Mouse (Mus musculus) lung, embryonic 14.5 days (tissue): ENCODE measurements at regions not wholly inside any gene's neighbourhood (a gene's known extent, or its start where the extent isn't known, plus 50 kb on each side); places are given as distances from the start of the nearest gene placed in this dataset.

Source experiments
- ATAC-seq: fragments of 200-750 bp; cut with Nextera tagmentation; 2 replicates; pipeline ENCODE4 v1.8.0; 2017; ENCODE audit warnings: mild to moderate bottlenecking, moderate TSS enrichment, moderate library complexity; ENCODE audit not compliant: insufficient read depth
- DNase-seq: peaks from one replicate; pipeline ENCODE4 v3.0.0-alpha.2; 2015
- H3K27ac ChIP-seq: fragments of 300-500 bp; sonication (generic); 2 replicates; pipeline ENCODE4 v1.5.1; 2014; ENCODE audit warnings: low read depth, mild to moderate bottlenecking, moderate library complexity
- H3K27me3 ChIP-seq: fragments of 300-500 bp; sonication (generic); 2 replicates; pipeline ENCODE4 v1.6.1; 2014; ENCODE audit warnings: low read length, control low read depth; ENCODE audit not compliant: insufficient read depth
- H3K36me3 ChIP-seq: fragments of 300-500 bp; sonication (generic); 2 replicates; pipeline ENCODE4 v1.6.1; 2014; ENCODE audit warnings: control low read depth; ENCODE audit not compliant: insufficient read depth
- H3K4me1 ChIP-seq: fragments of 300-500 bp; sonication (generic); 2 replicates; pipeline ENCODE4 v1.6.1; 2014; ENCODE audit warnings: antibody characterized with exemption, control low read depth; ENCODE audit not compliant: insufficient read depth
- H3K4me2 ChIP-seq: fragments of 300-500 bp; sonication (generic); 2 replicates; pipeline ENCODE4 v1.6.1; 2014; ENCODE audit warnings: mild to moderate bottlenecking
- H3K4me3 ChIP-seq: fragments of 300-500 bp; sonication (generic); 2 replicates; pipeline ENCODE4 v1.5.1; 2014; ENCODE audit warnings: low read depth, low read length
- H3K9ac ChIP-seq: fragments of 300-500 bp; sonication (generic); 2 replicates; pipeline ENCODE4 v1.6.1; 2014
- H3K9me3 ChIP-seq: fragments of 300-500 bp; sonication (generic); 2 replicates; pipeline ENCODE4 v1.6.1; 2016; ENCODE audit warnings: low read depth, low read length, control low read depth
- CTCF ChIP-seq: IDR thresholded peaks from 2 replicates; pipeline ENCODE4 v1.5.1; 2016; ENCODE audit warnings: antibody characterized with exemption, low read depth
- WGBS: fragments of 180-500 bp; shearing (Covaris S2); extraction: QIAGEN DNeasy Blood & Tissue Kit; methylation state at CpG from one replicate; pipeline ENCODE4 v1.1.7; 2014; 5-methylcytosine and 5-hydroxymethylcytosine counted together

GRCm38 (mm10) chr13:3726331-3726781 lies 77.8 kb downstream of the Calml3 start:
- peak; percentile 59 for ATAC-seq
- DNase-seq: no peak
- 0 out of 2 replicates have a peak, but pooled peaks cover 6% of the 10 kb centered on the region for H3K4me1 ChIP-seq
- no peak for TF ChIP-seq CTCF
- no peak overlapping the region for H3K4me2 ChIP-seq
- no peak overlapping the region; the same call in 1 of the 2 replicates for H3K9ac ChIP-seq
- no peaks in the 10 kb centered on the region for H3K9me3 ChIP-seq
- 34% methylated on average over 5 of the region's 5 CpGs for WGBS
- no peak overlapping the region for H3K27ac ChIP-seq
- no peaks in the 10 kb centered on the region for H3K27me3 ChIP-seq
- H3K4me3 ChIP-seq: no peak overlapping the region
- no peaks in the 10 kb centered on the region for H3K36me3 ChIP-seq

GRCm38 (mm10) chr13:3725803-3726202 lies 78.3 kb downstream of the Calml3 start:
- H3K9me3 ChIP-seq: no peaks in the 10 kb centered on the region

GRCm38 (mm10) chr13:3724313-3724712 lies 79.8 kb downstream of the Calml3 start:
- no peak overlapping the region for H3K4me3 ChIP-seq
- H3K36me3 ChIP-seq: no peaks in the 10 kb centered on the region
- 83% methylated on average over 3 of the region's 3 CpGs for WGBS
- H3K27me3 ChIP-seq: no peaks in the 10 kb centered on the region
- DNase-seq (no peak), ATAC-seq (no peak)
- H3K4me2 ChIP-seq: no peak overlapping the region
- no peak overlapping the region for H3K9ac ChIP-seq
- no peak for TF ChIP-seq CTCF
- H3K9me3 ChIP-seq: no peaks in the 10 kb centered on the region
- 0 out of 2 replicates have a peak, but pooled peaks cover 6% of the 10 kb centered on the region for H3K4me1 ChIP-seq
- no peak overlapping the region for H3K27ac ChIP-seq

More at GRCm38 (mm10) chr13:3725803-3726202, 78.3 kb downstream of the Calml3 start:
- Histone ChIP-seq H3K4me1 (0 out of 2 replicates have a peak, but pooled peaks cover 6% of the 10 kb centered on the region), H3K4me3 (no peak overlapping the region), H3K27me3 (no peaks in the 10 kb centered on the region), H3K9ac (no peak overlapping the region; the same call in 1 of the 2 replicates), H3K36me3 (no peaks in the 10 kb centered on the region), H3K27ac (no peak overlapping the region), H3K4me2 (no peak overlapping the region)
- TF ChIP-seq CTCF: no peak
- ATAC-seq: no peak
- no peak for DNase-seq
- 78% methylated on average over 3 of the region's 3 CpGs for WGBS

- WGBS: 75% methylated on average over 5 of the region's 5 CpGs
- no peak for DNase-seq
Measured at GRCm38 (mm10) chr13:3723458-3724143, 80.5 kb downstream of the Calml3 start.

GRCm38 (mm10) chr13:3715019-3715418 lies 81.2 kb downstream of the Asb13 start:
- Histone ChIP-seq H3K27ac (no peak overlapping the region), H3K27me3 (no peaks in the 10 kb centered on the region), H3K4me2 (no peak overlapping the region), H3K36me3 (no peaks in the 10 kb centered on the region), H3K9me3 (no peaks in the 10 kb centered on the region), H3K4me1 (no peaks in the 10 kb centered on the region), H3K4me3 (no peak overlapping the region), H3K9ac (no peak overlapping the region)
- 84% methylated on average over 4 of the region's 4 CpGs for WGBS
- no peak for TF ChIP-seq CTCF
- DNase-seq (no peak), ATAC-seq (no peak)

More at GRCm38 (mm10) chr13:3723458-3724143, 80.5 kb downstream of the Calml3 start:
- Histone ChIP-seq H3K36me3 (no peaks in the 10 kb centered on the region), H3K27me3 (no peaks in the 10 kb centered on the region), H3K27ac (no peak overlapping the region), H3K4me3 (no peak overlapping the region), H3K9ac (no peak overlapping the region), H3K9me3 (no peaks in the 10 kb centered on the region), H3K4me1 (0 out of 2 replicates have a peak, but pooled peaks cover 6% of the 10 kb centered on the region), H3K4me2 (no peak overlapping the region)
- TF ChIP-seq CTCF: no peak
- ATAC-seq: no peak

GRCm38 (mm10) chr13:3712497-3713160 lies 78.8 kb downstream of the Asb13 start:
- Histone ChIP-seq H3K9ac (no peak overlapping the region), H3K27me3 (no peaks in the 10 kb centered on the region), H3K9me3 (no peaks in the 10 kb centered on the region), H3K4me3 (no peak overlapping the region), H3K4me2 (no peak overlapping the region), H3K36me3 (no peaks in the 10 kb centered on the region), H3K4me1 (no peaks in the 10 kb centered on the region), H3K27ac (no peak overlapping the region)
- DNase-seq (no peak), ATAC-seq (peak; percentile 22; the same call in 1 of the 2 replicates)
- WGBS: 16% methylated on average over 19 of the region's 19 CpGs
- TF ChIP-seq CTCF: no peak

GRCm38 (mm10) chr13:3712088-3712487 lies 78.3 kb downstream of the Asb13 start:
- Histone ChIP-seq H3K27ac (no peak overlapping the region), H3K4me3 (no peak overlapping the region), H3K9me3 (no peaks in the 10 kb centered on the region), H3K27me3 (no peaks in the 10 kb centered on the region), H3K4me1 (no peaks in the 10 kb centered on the region), H3K36me3 (no peaks in the 10 kb centered on the region), H3K4me2 (no peak overlapping the region), H3K9ac (no peak overlapping the region)
- TF ChIP-seq CTCF: no peak
- DNase-seq (no peak), ATAC-seq (no peak)
- WGBS: 24% methylated on average over 3 of the region's 3 CpGs
